Mouse (Mus musculus) urinary bladder, postnatal 10 days (tissue): ENCODE measurements around the gene Tmem101.

Experiments
- DNase-seq: peaks from one replicate; pipeline ENCODE4 v3.0.0; 2022; ENCODE audit warnings: low spot score

Tmem101 gene

GRCm38 (mm10) chr11:102147213-102147989 lies 8.8 kb downstream of the Tmem101 start:
- no peak for DNase-seq

DNA sequence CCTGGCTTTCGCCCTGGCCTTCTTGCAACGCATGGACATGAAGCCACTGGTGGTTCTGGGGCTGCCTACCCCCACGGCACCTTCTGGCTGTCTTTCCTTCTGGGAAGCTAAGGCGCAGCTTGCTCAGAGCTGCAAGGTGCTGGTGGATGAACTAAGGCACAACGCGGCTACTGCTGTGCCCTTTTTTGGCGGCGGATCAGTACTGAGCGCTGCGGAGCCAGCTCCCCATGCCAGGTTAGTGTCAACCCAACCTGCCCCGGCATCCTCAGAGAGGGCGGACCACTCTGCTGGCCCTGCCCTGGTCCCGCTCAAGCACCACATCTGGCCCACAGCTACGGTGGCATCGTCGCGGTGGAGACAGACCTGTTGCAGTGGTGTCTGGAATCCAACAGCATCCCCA lies 9.7 kb downstream of the Tmem101 start:
- DNase-seq, result no peak

DNA sequence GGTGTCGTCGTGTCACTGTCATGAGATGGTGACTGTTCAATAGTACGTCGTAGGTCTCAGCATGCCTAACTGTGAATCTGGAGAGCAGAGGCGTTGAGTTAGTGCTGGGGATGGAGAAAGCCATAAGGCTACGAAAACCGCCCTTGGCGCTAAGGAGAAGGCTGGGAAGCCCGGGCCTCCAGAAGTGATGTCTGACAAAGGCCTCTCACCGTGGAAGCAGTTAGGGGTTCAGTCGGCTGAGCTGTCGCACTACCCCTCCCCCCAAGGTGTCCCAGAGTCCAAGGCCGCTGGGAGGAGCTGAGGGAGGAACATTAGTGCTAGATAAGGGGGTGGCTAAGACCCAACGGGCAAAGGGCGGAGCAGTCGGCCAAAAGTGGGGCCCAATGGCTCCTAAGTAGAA lies 10.2 kb downstream of the Tmem101 start:
- DNase-seq, result no peak

- no peak for DNase-seq
Measured at GRCm38 (mm10) chr11:102145471-102146001, 10.7 kb downstream of the Tmem101 start, which contains the start of gene Nags. TSS of gene Nags (plus strand) at chr11:102145513.

- no peak for DNase-seq
Measured at GRCm38 (mm10) chr11:102144957-102145470, 11.2 kb downstream of the Tmem101 start.

- DNase-seq, result no peak
Measured at GRCm38 (mm10) chr11:102142355-102142754, 13.8 kb downstream of the Tmem101 start.

- DNase-seq, result no peak
Measured at GRCm38 (mm10) chr11:102140508-102140907, 15.7 kb downstream of the Tmem101 start.

- no peak for DNase-seq
Measured at GRCm38 (mm10) chr11:102138447-102138740, 17.8 kb downstream of the Tmem101 start.

DNA sequence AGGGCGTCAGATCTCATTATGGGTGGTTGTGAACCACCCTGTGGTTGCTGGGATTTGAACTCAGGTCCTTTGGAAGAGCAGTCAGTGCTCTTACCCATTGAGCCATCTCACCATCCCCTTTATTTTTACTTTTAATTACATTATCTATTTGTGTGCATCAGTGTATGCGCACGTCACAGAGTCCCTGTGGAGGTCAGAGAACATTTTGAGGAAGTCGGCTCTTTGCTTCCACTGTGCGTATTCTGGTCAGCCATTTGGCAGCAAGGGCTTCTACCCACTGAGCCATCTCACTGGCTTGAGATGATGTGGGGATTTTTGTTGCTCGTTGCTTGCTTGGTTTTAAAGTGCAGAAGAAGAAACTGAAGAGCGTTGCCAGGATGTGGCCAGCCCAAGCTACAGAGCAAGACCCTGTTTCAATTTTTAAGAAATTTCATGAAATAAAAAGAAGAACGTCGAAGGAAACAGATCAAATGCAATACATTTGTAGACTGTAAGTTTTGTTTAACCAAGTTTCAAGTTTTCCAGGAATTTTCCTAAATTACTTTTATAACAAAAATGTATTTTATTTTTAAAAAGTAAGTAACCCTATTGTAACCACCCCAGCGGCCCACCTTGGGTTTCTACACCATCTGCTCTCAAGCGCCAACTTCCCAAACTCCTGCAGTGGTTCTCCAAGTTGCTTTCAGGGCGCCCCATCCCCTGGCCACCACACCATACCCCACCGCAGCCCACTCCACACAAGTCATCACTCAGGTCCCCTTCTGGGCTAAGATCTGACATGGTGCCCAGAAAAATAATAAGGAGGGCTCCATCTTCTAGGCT lies 18.4 kb downstream of the Tmem101 start:
- no peak for DNase-seq

GRCm38 (mm10) chr11:102134516-102134915 lies 21.7 kb downstream of the Tmem101 start:
- DNase-seq, result no peak

DNA sequence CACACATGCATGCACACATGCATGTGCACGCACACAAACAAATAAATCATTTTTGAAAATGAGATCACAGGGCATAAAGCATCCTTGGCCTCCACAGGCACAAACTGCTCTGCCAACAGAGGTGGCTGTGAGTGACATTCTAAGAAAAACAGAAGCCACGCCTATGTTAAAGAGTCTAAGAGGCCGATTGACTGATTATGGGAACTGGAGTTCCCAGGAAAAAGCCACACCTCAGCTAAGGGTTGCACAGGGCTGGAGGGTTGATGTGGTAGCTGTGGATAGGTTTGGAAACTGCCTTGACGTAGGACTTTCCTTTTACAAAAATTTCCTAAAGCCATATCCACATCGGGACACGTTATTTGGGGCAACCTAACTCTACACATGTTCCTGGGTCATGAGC lies 38.8 kb downstream of the Tmem101 start:
- no peak for DNase-seq

DNA sequence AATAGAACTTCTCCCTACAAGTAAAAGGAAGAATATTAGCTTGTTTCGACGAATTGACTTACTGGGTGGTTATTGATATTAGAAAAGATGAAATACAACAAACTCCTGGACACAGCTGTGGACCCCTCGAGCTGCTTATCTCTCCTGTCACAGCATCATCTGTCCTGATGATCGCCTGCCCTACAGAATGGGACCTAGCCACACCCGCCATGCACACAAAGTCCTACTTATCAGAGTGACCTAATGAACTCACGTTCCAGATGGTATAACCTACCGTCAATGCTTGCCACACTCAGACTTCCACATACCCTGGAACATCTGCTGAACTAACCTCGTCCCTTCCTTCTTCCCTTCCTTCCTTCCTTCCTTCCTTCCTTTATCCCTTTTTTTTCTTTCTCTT lies 40.0 kb downstream of the Tmem101 start:
- no peak for DNase-seq

DNA sequence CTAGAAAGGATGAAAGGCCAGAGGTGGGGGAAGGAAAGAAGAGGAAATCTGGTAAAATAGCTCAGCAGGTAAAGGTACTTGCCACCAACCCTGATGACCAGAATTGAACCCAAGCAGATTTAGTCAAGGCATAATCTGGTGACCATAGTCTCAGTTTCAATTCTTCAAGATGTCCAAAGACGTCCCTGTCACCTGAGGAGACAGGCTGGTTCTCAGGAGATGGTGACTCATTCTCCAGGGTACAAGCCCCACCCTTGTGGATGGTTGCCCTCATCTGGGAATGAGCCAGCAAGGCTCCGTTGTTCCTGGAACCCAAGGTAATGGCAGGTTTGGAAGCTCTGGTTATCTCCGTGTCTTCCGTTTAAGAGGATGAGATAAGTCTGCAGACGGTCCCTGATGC lies 44.6 kb downstream of the Tmem101 start:
- DNase-seq, result no peak

DNA sequence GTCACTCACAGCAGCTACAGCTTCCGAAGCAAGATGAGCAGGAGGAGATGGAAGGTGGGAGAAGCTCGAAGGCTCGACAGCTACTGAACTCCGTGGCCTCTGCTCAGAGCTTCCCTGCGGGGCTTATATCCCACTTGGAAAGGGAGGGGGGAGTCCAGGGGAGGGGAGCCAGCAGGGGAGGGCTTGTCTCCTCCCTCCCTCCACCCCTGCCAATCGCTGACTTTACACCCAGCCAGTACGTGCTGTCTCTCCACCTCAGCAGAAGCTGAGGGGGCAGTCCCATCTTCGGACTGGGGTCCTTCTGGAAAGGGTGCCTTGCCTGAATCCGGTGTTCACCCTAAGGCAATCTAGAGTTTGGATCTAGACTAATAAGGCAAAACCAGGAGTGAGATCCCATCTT lies 48.5 kb downstream of the Tmem101 start, which contains the start of gene Pyy:
Gene Pyy (minus strand): TSS at position 101 of the 400 bp plus-strand sequence.
- no peak for DNase-seq

- DNase-seq, result no peak
Measured at GRCm38 (mm10) chr11:102106911-102107310, 49.3 kb downstream of the Tmem101 start.
